Mouse (Mus musculus): ENCODE measurements at regions not wholly inside any gene's neighbourhood (a gene's known extent, or its start where the extent isn't known, plus 50 kb on each side); places are given as distances from the start of the nearest gene placed in this dataset.

DNA sequence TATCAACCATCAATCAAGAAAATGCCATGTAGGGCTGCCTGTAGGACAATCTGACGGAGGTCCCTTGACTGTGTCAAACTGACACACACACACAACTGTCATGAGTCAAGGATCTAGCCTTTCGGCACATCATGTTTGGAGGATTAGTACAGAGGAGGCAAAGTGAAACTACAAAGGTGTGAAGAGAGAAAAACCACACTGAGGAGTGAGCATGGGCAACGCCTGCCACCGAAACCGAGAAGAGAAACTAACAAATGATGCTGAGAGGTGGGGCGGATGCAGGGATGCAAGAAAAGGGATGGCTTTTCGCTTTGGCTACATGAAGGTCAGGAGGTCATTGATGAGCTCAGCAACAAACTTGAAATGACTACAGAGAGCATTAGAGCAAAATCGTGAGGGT lies 111.8 kb upstream of the Bach2 start:
- Histone ChIP-seq H3K27ac (replicated peaks) (no peak overlapping the region), H3K36me3 (no peaks in the 10 kb centered on the region), H3K4me2 (no peak overlapping the region), H3K9me3 (no peaks in the 10 kb centered on the region), H3K4me1 (replicated peaks) (no peaks in the 10 kb centered on the region), H3K9ac (no peak overlapping the region), H3K27me3 (no peaks in the 10 kb centered on the region), H3K4me3 (no peak overlapping the region)
- 92% methylated on average over 8 of the region's 8 CpGs for WGBS
- ATAC-seq (ENCODE audit: low read depth) = no peak

DNA sequence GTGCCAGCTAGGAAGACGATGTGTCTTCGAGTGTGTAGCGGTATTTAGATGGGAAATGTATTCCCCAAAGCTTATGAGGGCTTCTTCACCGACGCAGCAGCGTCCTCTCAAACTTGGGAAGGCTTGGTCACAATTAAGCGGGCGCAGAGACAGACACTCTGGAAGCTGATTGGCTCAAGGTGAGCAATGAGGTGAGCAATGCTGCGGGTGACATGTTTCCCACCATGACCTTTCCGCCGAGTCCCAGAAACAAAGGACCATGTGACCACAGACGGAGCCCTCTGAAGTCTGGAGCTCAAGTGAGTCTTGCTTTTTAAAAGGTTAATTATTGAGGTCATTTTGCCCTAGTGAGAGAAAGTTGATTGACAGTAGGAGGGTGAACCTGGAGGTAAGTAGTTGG lies 108.0 kb upstream of the Bach2 start:
- H3K36me3 ChIP-seq = no peaks in the 10 kb centered on the region
- no peak overlapping the region for H3K27ac ChIP-seq (replicated peaks)
- no peak overlapping the region for H3K4me3 ChIP-seq
- no peak overlapping the region for H3K4me2 ChIP-seq
- no peaks in the 10 kb centered on the region for H3K27me3 ChIP-seq
- H3K9me3 ChIP-seq = no peaks in the 10 kb centered on the region
- H3K4me1 ChIP-seq (replicated peaks) = no peaks in the 10 kb centered on the region
- 75% methylated on average over 12 of the region's 12 CpGs for WGBS
- H3K9ac ChIP-seq = no peak overlapping the region
- no peak for ATAC-seq (ENCODE audit: low read depth)

- H3K27me3 ChIP-seq = no peaks in the 10 kb centered on the region
- WGBS = 89% methylated on average over 5 of the region's 5 CpGs
- H3K9me3 ChIP-seq = no peaks in the 10 kb centered on the region
- H3K36me3 ChIP-seq = no peaks in the 10 kb centered on the region
- H3K27ac ChIP-seq (replicated peaks) = no peak overlapping the region
- no peaks in the 10 kb centered on the region for H3K4me1 ChIP-seq (replicated peaks)
- no peak overlapping the region for H3K4me2 ChIP-seq
- H3K4me3 ChIP-seq = no peak overlapping the region
- no peak overlapping the region for H3K9ac ChIP-seq
- ATAC-seq (ENCODE audit: low read depth) = no peak
These were observed 106.8 kb upstream of the Bach2 start for GRCm38 (mm10) chr4:32131819-32132218.

DNA sequence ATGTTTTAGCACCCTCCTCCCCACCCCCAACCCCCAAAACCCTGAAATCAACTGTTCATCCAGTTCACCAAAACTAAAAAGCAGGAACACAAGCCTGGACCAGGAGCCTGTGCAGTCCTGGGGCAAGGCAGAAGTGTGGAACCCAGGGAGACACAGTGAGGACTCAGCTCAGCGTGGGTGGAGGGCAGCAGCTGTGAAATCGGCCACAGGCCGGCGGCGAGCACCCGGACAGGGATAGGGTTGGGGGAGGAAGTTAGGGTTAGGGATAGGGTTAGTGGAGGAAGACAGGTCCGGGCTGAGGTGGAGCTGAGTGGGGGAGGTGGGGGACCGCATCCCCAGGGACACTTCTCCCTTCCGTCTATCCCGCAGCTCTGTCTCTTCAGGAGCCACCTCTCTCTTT lies 102.5 kb upstream of the Bach2 start:
- Histone ChIP-seq H3K27ac (replicated peaks) (no peak overlapping the region), H3K4me2 (no peak overlapping the region), H3K9ac (no peak overlapping the region), H3K4me3 (no peak overlapping the region), H3K36me3 (no peaks in the 10 kb centered on the region), H3K27me3 (no peaks in the 10 kb centered on the region), H3K9me3 (no peaks in the 10 kb centered on the region), H3K4me1 (replicated peaks) (no peaks in the 10 kb centered on the region)
- WGBS = 72% methylated on average over 7 of the region's 10 CpGs
- no peak for ATAC-seq (ENCODE audit: low read depth)

DNA sequence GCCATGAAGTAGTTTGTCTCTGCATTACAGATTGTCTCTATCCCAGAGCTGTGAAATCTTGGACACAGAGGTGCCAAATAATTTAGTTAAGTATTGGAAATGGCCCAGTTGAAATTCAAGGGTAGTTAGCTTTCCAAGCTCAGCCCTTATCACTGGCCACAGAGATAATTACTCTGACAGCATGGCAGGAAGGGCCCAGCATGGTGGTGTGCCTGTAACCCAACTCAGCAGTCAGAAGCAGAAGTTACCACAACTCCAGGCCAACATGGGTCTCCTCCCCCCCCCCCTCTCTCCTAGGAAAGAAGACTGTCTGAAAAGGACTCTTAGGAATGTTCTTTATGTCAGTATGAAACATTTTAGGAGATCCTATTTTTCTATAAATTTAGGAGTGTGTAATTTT lies 101.4 kb upstream of the Bach2 start:
- 0 out of 2 replicates have a peak, but pooled peaks cover 1% of the 10 kb centered on the region for H3K4me1 ChIP-seq (replicated peaks)
- no peak overlapping the region for H3K4me3 ChIP-seq
- no peaks in the 10 kb centered on the region for H3K27me3 ChIP-seq
- no peak overlapping the region for H3K27ac ChIP-seq (replicated peaks)
- H3K36me3 ChIP-seq = no peaks in the 10 kb centered on the region
- no peak for ATAC-seq (ENCODE audit: low read depth)
- no peak overlapping the region for H3K9ac ChIP-seq
- no peaks in the 10 kb centered on the region for H3K9me3 ChIP-seq
- H3K4me2 ChIP-seq = no peak overlapping the region

DNA sequence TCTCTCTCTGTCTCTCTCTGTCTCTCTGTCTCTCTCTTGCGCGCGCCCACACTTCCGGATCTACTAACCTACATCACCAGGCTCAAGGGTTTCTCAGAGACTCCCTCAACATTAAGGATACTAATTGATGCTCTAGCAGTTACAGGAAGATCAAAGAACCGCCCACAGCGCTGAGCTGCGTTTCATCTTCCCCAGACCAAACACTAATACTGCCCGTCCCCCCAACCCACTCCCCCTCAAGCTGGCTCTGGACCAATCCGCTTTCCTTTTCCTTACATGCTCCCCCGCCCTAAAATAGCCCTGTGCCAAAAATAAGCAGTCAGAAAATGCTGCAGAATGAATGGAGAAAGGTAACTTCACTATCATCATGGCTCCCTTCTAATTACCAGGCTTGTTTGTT lies 100.6 kb upstream of the Bach2 start:
- Histone ChIP-seq H3K27ac (replicated peaks) (no peak overlapping the region), H3K9me3 (no peaks in the 10 kb centered on the region), H3K4me3 (no peak overlapping the region), H3K9ac (no peak overlapping the region), H3K4me2 (no peak overlapping the region), H3K27me3 (no peaks in the 10 kb centered on the region), H3K36me3 (no peaks in the 10 kb centered on the region), H3K4me1 (replicated peaks) (0 out of 2 replicates have a peak, but pooled peaks cover 4% of the 10 kb centered on the region)
- no peak for ATAC-seq (ENCODE audit: low read depth)
- 60% methylated on average over 10 of the region's 10 CpGs for WGBS

DNA sequence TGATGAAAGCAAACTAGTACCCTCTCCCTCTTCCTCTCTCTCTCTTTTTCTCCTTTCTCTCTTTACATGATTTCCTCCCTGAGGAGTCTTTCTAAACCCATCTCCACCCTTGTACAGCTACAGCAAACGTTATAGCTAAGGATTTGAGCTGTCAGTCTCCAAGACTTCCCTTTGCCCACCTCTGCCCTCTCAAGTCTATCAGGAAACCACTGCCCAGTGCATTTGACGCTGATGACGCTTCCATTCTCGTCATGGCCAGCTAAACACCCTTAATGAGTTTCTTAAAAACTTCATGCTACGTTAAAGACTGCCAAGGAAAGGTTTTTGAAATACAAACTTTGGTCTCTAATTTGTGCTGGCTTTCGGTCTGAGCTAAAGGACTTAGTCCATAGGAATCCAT lies 99.0 kb upstream of the Bach2 start:
- no peaks in the 10 kb centered on the region for H3K9me3 ChIP-seq
- no peak overlapping the region for H3K27ac ChIP-seq (replicated peaks)
- no peak overlapping the region for H3K4me3 ChIP-seq
- no peaks in the 10 kb centered on the region for H3K36me3 ChIP-seq
- no peak overlapping the region for H3K4me2 ChIP-seq
- no peak for ATAC-seq (ENCODE audit: low read depth)
- H3K4me1 ChIP-seq (replicated peaks) = 0 out of 2 replicates have a peak, but pooled peaks cover 4% of the 10 kb centered on the region
- no peak overlapping the region for H3K9ac ChIP-seq
- no peaks in the 10 kb centered on the region for H3K27me3 ChIP-seq
- 81% methylated on average over 6 of the region's 6 CpGs for WGBS

GRCm38 (mm10) chr4:32140068-32140467 lies 98.5 kb upstream of the Bach2 start:
- no peaks in the 10 kb centered on the region for H3K27me3 ChIP-seq
- H3K36me3 ChIP-seq = no peaks in the 10 kb centered on the region
- 79% methylated on average over 2 of the region's 2 CpGs for WGBS
- ATAC-seq (ENCODE audit: low read depth) = no peak
- H3K9me3 ChIP-seq = no peaks in the 10 kb centered on the region
- 0 out of 2 replicates have a peak, but pooled peaks cover 4% of the 10 kb centered on the region for H3K4me1 ChIP-seq (replicated peaks)
- no peak overlapping the region for H3K9ac ChIP-seq
- no peak overlapping the region for H3K27ac ChIP-seq (replicated peaks)
- H3K4me3 ChIP-seq = no peak overlapping the region
- H3K4me2 ChIP-seq = no peak overlapping the region

DNA sequence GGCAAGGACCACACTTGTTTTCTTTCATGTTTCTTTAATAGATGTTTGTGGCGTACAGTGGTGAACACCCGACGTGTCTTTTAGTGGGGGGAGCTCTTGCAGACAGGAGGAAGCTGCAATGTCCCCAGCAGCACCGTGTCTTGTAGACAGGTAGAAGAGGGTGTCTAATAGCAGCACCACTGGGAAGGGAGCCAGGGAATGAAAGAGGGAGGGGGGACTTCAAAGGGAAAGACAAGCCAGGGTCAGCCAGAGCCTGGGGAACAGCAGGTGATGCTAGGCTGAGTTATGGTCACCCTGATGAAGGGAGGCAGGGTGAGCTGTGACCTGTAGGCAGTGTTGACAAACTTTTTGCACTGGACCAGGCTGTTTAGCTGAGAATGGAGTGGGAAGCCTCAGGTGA lies 96.4 kb upstream of the Bach2 start:
- ATAC-seq (ENCODE audit: low read depth) = no peak

DNA sequence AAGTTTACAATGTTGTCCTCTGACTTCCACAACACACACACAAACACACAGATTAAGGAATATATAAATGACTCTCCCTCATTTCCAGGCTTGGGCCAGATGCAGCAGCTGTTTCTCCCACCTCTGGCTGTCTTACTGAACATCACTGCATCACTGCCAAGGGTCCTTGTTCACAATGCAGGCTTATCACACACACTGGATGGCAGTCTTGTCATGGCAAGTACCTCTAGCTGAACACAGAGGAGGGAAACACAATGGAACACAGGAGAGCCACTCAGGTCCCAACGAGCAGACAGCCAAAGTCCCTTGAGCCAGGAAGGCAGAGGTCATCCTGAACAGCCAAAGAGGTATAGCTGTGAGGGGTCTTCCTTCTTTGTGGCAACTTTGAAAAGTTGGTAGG lies 91.5 kb upstream of the Bach2 start:
- ATAC-seq (ENCODE audit: low read depth) = no peak
- H3K9me3 ChIP-seq = no peaks in the 10 kb centered on the region
- WGBS = 33% methylated on average over 1 of the region's 1 CpGs
- no peak overlapping the region for H3K9ac ChIP-seq
- H3K4me2 ChIP-seq = no peak overlapping the region
- no peaks in the 10 kb centered on the region for H3K36me3 ChIP-seq
- H3K27me3 ChIP-seq = no peaks in the 10 kb centered on the region
- H3K4me1 ChIP-seq (replicated peaks) = peaks cover 6% of the 10 kb centered on the region; the same call in 1 of the 2 replicates
- H3K4me3 ChIP-seq = no peak overlapping the region
- no peak overlapping the region for H3K27ac ChIP-seq (replicated peaks)

More for the DNA sequence above, 96.4 kb upstream of the Bach2 start:
- H3K4me2 ChIP-seq = no peak overlapping the region
- H3K9ac ChIP-seq = no peak overlapping the region
- 77% methylated on average over 4 of the region's 4 CpGs for WGBS
- no peaks in the 10 kb centered on the region for H3K9me3 ChIP-seq
- no peak overlapping the region for H3K4me3 ChIP-seq
- H3K27ac ChIP-seq (replicated peaks) = no peak overlapping the region
- no peaks in the 10 kb centered on the region for H3K36me3 ChIP-seq
- H3K27me3 ChIP-seq = no peaks in the 10 kb centered on the region
- H3K4me1 ChIP-seq (replicated peaks) = 0 out of 2 replicates have a peak, but pooled peaks cover 4% of the 10 kb centered on the region

- H3K9me3 ChIP-seq = no peaks in the 10 kb centered on the region
These were observed 90.0 kb upstream of the Bach2 start for GRCm38 (mm10) chr4:32148597-32148996.

GRCm38 (mm10) chr4:32149171-32149570 lies 89.4 kb upstream of the Bach2 start:
- H3K27me3 ChIP-seq = no peaks in the 10 kb centered on the region
- H3K4me3 ChIP-seq = no peak overlapping the region
- H3K27ac ChIP-seq (replicated peaks) = no peak overlapping the region
- no peaks in the 10 kb centered on the region for H3K36me3 ChIP-seq
- WGBS = 91% methylated on average over 7 of the region's 7 CpGs
- H3K9me3 ChIP-seq = no peaks in the 10 kb centered on the region
- H3K4me1 ChIP-seq (replicated peaks) = peaks cover 14% of the 10 kb centered on the region; the same call in 1 of the 2 replicates
- H3K4me2 ChIP-seq = no peak overlapping the region
- ATAC-seq (ENCODE audit: low read depth) = no peak
- no peak overlapping the region for H3K9ac ChIP-seq

More at GRCm38 (mm10) chr4:32148597-32148996, 90.0 kb upstream of the Bach2 start:
- H3K9ac ChIP-seq = no peak overlapping the region
- no peak overlapping the region for H3K4me2 ChIP-seq
- 93% methylated on average over 2 of the region's 2 CpGs for WGBS
- H3K4me1 ChIP-seq (replicated peaks) = peaks cover 14% of the 10 kb centered on the region; the same call in 1 of the 2 replicates
- no peak overlapping the region for H3K4me3 ChIP-seq
- H3K27ac ChIP-seq (replicated peaks) = no peak overlapping the region
- no peaks in the 10 kb centered on the region for H3K27me3 ChIP-seq
- no peaks in the 10 kb centered on the region for H3K36me3 ChIP-seq
- no peak for ATAC-seq (ENCODE audit: low read depth)

GRCm38 (mm10) chr4:32153356-32153755 lies 85.2 kb upstream of the Bach2 start:
- Histone ChIP-seq H3K27me3 (no peaks in the 10 kb centered on the region), H3K9ac (no peak overlapping the region), H3K4me1 (replicated peaks) (peaks cover 22% of the 10 kb centered on the region), H3K9me3 (no peaks in the 10 kb centered on the region), H3K27ac (replicated peaks) (no peak overlapping the region), H3K36me3 (no peaks in the 10 kb centered on the region), H3K4me3 (no peak overlapping the region), H3K4me2 (no peak overlapping the region)
- 79% methylated on average over 4 of the region's 4 CpGs for WGBS
- peak; percentile 79 for ATAC-seq (ENCODE audit: low read depth)

Data from neural tube, embryonic 13.5 days (tissue).